Mouse (Mus musculus): ENCODE measurements around the gene Trim80. TPM values are rescaled to one million over a fixed set of nuclear protein-coding genes. Genes with fewer than 3 reads are reported as not detected.

The Trim80 gene
- total RNA-seq (2023; ENCODE audit: inconsistent age): not detected in 4 replicates

GRCm38 (mm10) chr11:115439906-115440595, at the start of gene Trim80:
Trim80 (plus strand) TSS chr11:115440545.

GRCm38 (mm10) chr11:115403338-115404124, 36.8 kb upstream of the Trim80 start, which contains the start of gene Mrpl58:
Mrpl58 (plus strand) TSS chr11:115403752.

GRCm38 (mm10) chr11:115419531-115420237, 20.7 kb upstream of the Trim80 start, which contains the start of the genes Atp5h and Kctd2:
Atp5h (minus strand) TSS chr11:115419962.
Kctd2 (plus strand) TSS chr11:115420128.

GRCm38 (mm10) chr11:115462243-115462891, 22.0 kb downstream of the Trim80 start, which contains the start of gene Slc16a5:
Slc16a5 (plus strand) TSS chr11:115462474.

GRCm38 (mm10) chr11:115475025-115475757, 34.8 kb downstream of the Trim80 start, which contains the start of gene Armc7:
Armc7 (plus strand) TSS chr11:115475667.

GRCm38 (mm10) chr11:115491356-115492083, 51.2 kb downstream of the Trim80 start, which contains the start of gene Nt5c:
Nt5c (minus strand) TSS chr11:115491862.

Other genes starting within 250 kb of the Trim80 start
- not detected in 4 replicates for gene Grin2c, start 173.3 kb upstream of the Trim80 start, total RNA-seq (2023; ENCODE audit: inconsistent age)
- gene Fdxr, start 163.5 kb upstream of the Trim80 start, total RNA-seq (2023; ENCODE audit: inconsistent age): 18.4 to 21.9 TPM (median 20.6 TPM) in 4 replicates
- 0.19 TPM in 1 of 4 replicates, not detected in the others for gene Fads6, start 142.9 kb upstream of the Trim80 start, total RNA-seq (2023; ENCODE audit: inconsistent age)
- gene Otop2, start 133.4 kb upstream of the Trim80 start, total RNA-seq (2023; ENCODE audit: inconsistent age): not detected in 4 replicates
- not detected in 4 replicates for gene Ush1g, start 118.5 kb upstream of the Trim80 start, total RNA-seq (2023; ENCODE audit: inconsistent age)
- gene Otop3, start 105.8 kb upstream of the Trim80 start, total RNA-seq (2023; ENCODE audit: inconsistent age): not detected in 4 replicates
- gene Hid1, start 72.8 kb upstream of the Trim80 start, total RNA-seq (2023; ENCODE audit: inconsistent age): 0.16 to 1.3 TPM (median 0.62 TPM) in 4 replicates
- gene Cdr2l, start 58.6 kb upstream of the Trim80 start, total RNA-seq (2023; ENCODE audit: inconsistent age): not detected in 4 replicates
- gene Mrpl58, start 36.8 kb upstream of the Trim80 start, total RNA-seq (2023; ENCODE audit: inconsistent age): 39.5 to 75.4 TPM (median 57.2 TPM) in 4 replicates
- gene Atp5h, start 20.6 kb upstream of the Trim80 start, total RNA-seq (2023; ENCODE audit: inconsistent age): 182 to 204 TPM (median 189 TPM) in 4 replicates
- 29.9 to 44.8 TPM (median 39.7 TPM) in 4 replicates for gene Kctd2, start 20.4 kb upstream of the Trim80 start, total RNA-seq (2023; ENCODE audit: inconsistent age)
- gene Slc16a5, start 21.9 kb downstream of the Trim80 start, total RNA-seq (2023; ENCODE audit: inconsistent age): not detected in 4 replicates
- 8.2 to 10.0 TPM (median 9.4 TPM) in 4 replicates for gene Armc7, start 35.1 kb downstream of the Trim80 start, total RNA-seq (2023; ENCODE audit: inconsistent age)
- gene Nt5c, start 51.3 kb downstream of the Trim80 start, total RNA-seq (2023; ENCODE audit: inconsistent age): 74.5 to 85.8 TPM (median 80.1 TPM) in 4 replicates
- 194 to 214 TPM (median 207 TPM) in 4 replicates for gene Jpt1, start 73.8 kb downstream of the Trim80 start, total RNA-seq (2023; ENCODE audit: inconsistent age)
- 240 to 284 TPM (median 258 TPM) in 4 replicates for gene Sumo2, start 95.7 kb downstream of the Trim80 start, total RNA-seq (2023; ENCODE audit: inconsistent age)
- 65.8 to 88.5 TPM (median 71.8 TPM) in 4 replicates for gene Nup85, start 123.9 kb downstream of the Trim80 start, total RNA-seq (2023; ENCODE audit: inconsistent age)
- 35.4 to 37.4 TPM (median 36.9 TPM) in 4 replicates for gene Mrps7, start 163.4 kb downstream of the Trim80 start, total RNA-seq (2023; ENCODE audit: inconsistent age)
- gene Gga3, start 163.5 kb downstream of the Trim80 start, total RNA-seq (2023; ENCODE audit: inconsistent age): 84.2 to 122 TPM (median 114 TPM) in 4 replicates
- 285 to 296 TPM (median 290 TPM) in 4 replicates for gene Mif4gd, start 172.4 kb downstream of the Trim80 start, total RNA-seq (2023; ENCODE audit: inconsistent age)
- 104 to 121 TPM (median 107 TPM) in 4 replicates for gene Slc25a19, start 187.8 kb downstream of the Trim80 start, total RNA-seq (2023; ENCODE audit: inconsistent age)

Data from B cell, adult (primary cell).